Mouse (Mus musculus) stomach, embryonic 16.5 days (tissue): ENCODE measurements at regions not wholly inside any gene's neighbourhood (a gene's known extent, or its start where the extent isn't known, plus 50 kb on each side); places are given as distances from the start of the nearest gene placed in this dataset.

Source experiments
- ATAC-seq: fragments of 200-750 bp; cut with Nextera tagmentation; 2 replicates; pipeline ENCODE4 v1.8.0; 2017; ENCODE audit warnings: moderate number of reproducible peaks, moderate TSS enrichment; ENCODE audit not compliant: insufficient read depth, low FRiP score
- H3K27ac ChIP-seq: fragments of 300-500 bp; sonication (generic); 2 replicates; pipeline ENCODE4 v1.5.1; 2014; ENCODE audit warnings: low read length
- H3K27me3 ChIP-seq: fragments of 300-500 bp; sonication (generic); 2 replicates; pipeline ENCODE4 v1.6.1; 2014; ENCODE audit warnings: low read length, control low read depth, mixed read lengths; ENCODE audit not compliant: control insufficient read depth, insufficient read depth
- H3K36me3 ChIP-seq: fragments of 300-500 bp; sonication (generic); 2 replicates; pipeline ENCODE4 v1.6.1; 2014; ENCODE audit warnings: low read length; ENCODE audit not compliant: control insufficient read depth, insufficient read depth
- H3K4me1 ChIP-seq: fragments of 300-500 bp; sonication (generic); 2 replicates; pipeline ENCODE4 v1.6.1; 2014; ENCODE audit warnings: low read length, control low read depth, mixed read lengths; ENCODE audit not compliant: control insufficient read depth, insufficient read depth
- H3K4me2 ChIP-seq: fragments of 300-500 bp; sonication (generic); 2 replicates; pipeline ENCODE4 v1.6.1; 2014; ENCODE audit warnings: low read depth, low read length, mixed read lengths
- H3K4me3 ChIP-seq: fragments of 300-500 bp; sonication (generic); replicated peaks from 2 replicates; pipeline ENCODE4 v1.5.1; 2014; ENCODE audit warnings: mild to moderate bottlenecking, low read length
- H3K9ac ChIP-seq: fragments of 300-500 bp; sonication (generic); 2 replicates; pipeline ENCODE4 v1.6.1; 2014; ENCODE audit warnings: low read length
- H3K9me3 ChIP-seq: fragments of 300-500 bp; sonication (generic); replicated peaks from 2 replicates; pipeline ENCODE4 v1.6.1; 2016; ENCODE audit warnings: low read length, control low read depth; ENCODE audit not compliant: control insufficient read depth
- WGBS: fragments of 180-500 bp; shearing (Covaris S2); extraction: QIAGEN DNeasy Blood & Tissue Kit; methylation state at CpG from one replicate; pipeline ENCODE4 v1.1.7; 2014; 5-methylcytosine and 5-hydroxymethylcytosine counted together

DNA sequence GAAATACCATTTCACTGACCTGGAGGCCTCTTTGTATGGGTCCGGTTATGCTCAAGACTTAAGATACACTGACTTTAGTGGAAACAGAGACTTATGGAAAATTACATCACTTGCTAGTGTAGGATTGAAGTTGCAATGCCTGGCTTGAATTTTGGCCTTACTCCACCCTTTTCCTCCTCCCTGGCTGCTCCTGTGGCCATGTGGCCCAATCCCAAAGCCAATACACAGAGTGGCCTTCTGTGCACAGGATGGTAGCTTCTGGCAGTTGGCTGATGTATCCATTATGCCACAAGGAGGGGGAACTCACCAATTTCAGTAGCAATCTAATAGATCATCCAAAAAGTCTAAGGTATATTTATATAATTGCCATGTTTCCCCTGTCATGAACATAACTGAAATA, 292.4 kb downstream of the Osr1 start:
- H3K4me3 ChIP-seq, result no peak overlapping the region
- H3K27ac ChIP-seq, result no peak overlapping the region
- no peaks in the 10 kb centered on the region for H3K9me3 ChIP-seq
- WGBS, result 86% methylated on average over 1 of the region's 1 CpGs
- H3K36me3 ChIP-seq, result no peaks in the 10 kb centered on the region
- H3K4me1 ChIP-seq, result no peaks in the 10 kb centered on the region
- no peak for ATAC-seq
- H3K27me3 ChIP-seq, result no peaks in the 10 kb centered on the region
- H3K9ac ChIP-seq, result no peak overlapping the region
- no peak overlapping the region for H3K4me2 ChIP-seq

DNA sequence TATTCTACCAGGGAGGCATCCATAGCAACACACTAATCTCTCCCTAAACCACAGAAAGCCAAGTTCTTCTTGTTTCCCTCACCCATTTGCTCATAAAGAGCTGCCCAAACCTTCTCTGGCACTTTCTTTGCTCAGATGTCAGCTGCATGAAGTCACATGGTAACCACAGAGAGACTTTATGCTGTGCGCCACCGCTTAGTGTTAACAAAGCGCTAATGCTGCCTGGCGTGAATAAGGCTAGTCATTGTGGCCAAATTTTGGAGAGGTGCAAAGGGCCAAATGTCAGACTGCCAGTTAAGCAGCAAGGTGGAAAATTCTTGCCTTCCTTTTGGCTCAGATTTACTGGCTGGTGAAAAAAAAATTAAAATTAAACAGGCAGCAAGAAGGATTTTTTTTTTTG, 302.3 kb downstream of the Osr1 start:
- ATAC-seq, result no peak
- Histone ChIP-seq H3K9me3 (no peaks in the 10 kb centered on the region), H3K27ac (no peak overlapping the region), H3K4me3 (no peak overlapping the region), H3K27me3 (no peaks in the 10 kb centered on the region), H3K4me2 (no peak overlapping the region), H3K4me1 (no peaks in the 10 kb centered on the region), H3K9ac (no peak overlapping the region), H3K36me3 (no peaks in the 10 kb centered on the region)
- 93% methylated on average over 4 of the region's 4 CpGs for WGBS

DNA sequence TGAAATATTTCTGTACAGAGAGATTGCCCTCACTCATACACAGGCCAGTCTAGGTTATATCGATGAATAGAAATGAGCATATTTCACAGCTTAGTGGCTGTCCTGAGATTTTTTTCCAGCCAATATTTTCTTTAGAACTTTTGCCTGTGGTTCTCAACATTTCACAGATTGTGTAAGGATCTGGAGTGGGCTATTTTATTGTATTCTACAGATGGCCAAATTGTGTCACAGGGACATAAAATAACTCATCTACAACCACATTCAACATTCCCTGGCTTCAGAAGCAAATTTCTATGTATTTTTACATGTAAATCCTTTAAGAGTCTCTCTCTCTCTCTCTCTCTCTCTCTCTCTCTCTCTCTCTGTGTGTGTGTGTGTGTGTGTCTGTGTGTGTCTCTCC, 303.3 kb downstream of the Osr1 start:
- H3K4me1 ChIP-seq, result no peaks in the 10 kb centered on the region
- no peaks in the 10 kb centered on the region for H3K27me3 ChIP-seq
- H3K9me3 ChIP-seq, result no peaks in the 10 kb centered on the region
- H3K9ac ChIP-seq, result no peak overlapping the region
- no peak overlapping the region for H3K27ac ChIP-seq
- ATAC-seq, result no peak
- no peaks in the 10 kb centered on the region for H3K36me3 ChIP-seq
- H3K4me3 ChIP-seq, result no peak overlapping the region
- WGBS, result 87% methylated on average over 1 of the region's 1 CpGs
- H3K4me2 ChIP-seq, result no peak overlapping the region

GRCm38 (mm10) chr12:9874823-9875222, 304.9 kb downstream of the Osr1 start:
- ATAC-seq, result no peak

GRCm38 (mm10) chr12:9881953-9882623, 312.2 kb downstream of the Osr1 start:
- no peak for ATAC-seq
- H3K27ac ChIP-seq, result no peak overlapping the region
- no peak overlapping the region for H3K4me3 ChIP-seq
- H3K9me3 ChIP-seq, result no peaks in the 10 kb centered on the region
- 94% methylated on average over 2 of the region's 2 CpGs for WGBS
- no peak overlapping the region for H3K4me2 ChIP-seq
- no peak overlapping the region for H3K9ac ChIP-seq
- no peaks in the 10 kb centered on the region for H3K36me3 ChIP-seq
- H3K4me1 ChIP-seq, result no peaks in the 10 kb centered on the region
- H3K27me3 ChIP-seq, result no peaks in the 10 kb centered on the region

More at GRCm38 (mm10) chr12:9874823-9875222, 304.9 kb downstream of the Osr1 start:
- WGBS, result 91% methylated on average over 2 of the region's 2 CpGs
- no peak overlapping the region for H3K4me2 ChIP-seq
- H3K27ac ChIP-seq, result no peak overlapping the region
- H3K36me3 ChIP-seq, result no peaks in the 10 kb centered on the region
- no peak overlapping the region for H3K9ac ChIP-seq
- no peaks in the 10 kb centered on the region for H3K27me3 ChIP-seq
- H3K4me3 ChIP-seq, result no peak overlapping the region
- H3K9me3 ChIP-seq, result no peaks in the 10 kb centered on the region
- no peaks in the 10 kb centered on the region for H3K4me1 ChIP-seq

GRCm38 (mm10) chr12:9883037-9883730, 313.3 kb downstream of the Osr1 start:
- no peaks in the 10 kb centered on the region for H3K4me1 ChIP-seq
- ATAC-seq, result no peak
- no peak overlapping the region for H3K4me2 ChIP-seq
- WGBS, result 55% methylated on average over 1 of the region's 1 CpGs
- no peak overlapping the region for H3K4me3 ChIP-seq
- no peak overlapping the region for H3K27ac ChIP-seq
- H3K36me3 ChIP-seq, result no peaks in the 10 kb centered on the region
- H3K9ac ChIP-seq, result no peak overlapping the region
- no peaks in the 10 kb centered on the region for H3K27me3 ChIP-seq
- H3K9me3 ChIP-seq, result no peaks in the 10 kb centered on the region

DNA sequence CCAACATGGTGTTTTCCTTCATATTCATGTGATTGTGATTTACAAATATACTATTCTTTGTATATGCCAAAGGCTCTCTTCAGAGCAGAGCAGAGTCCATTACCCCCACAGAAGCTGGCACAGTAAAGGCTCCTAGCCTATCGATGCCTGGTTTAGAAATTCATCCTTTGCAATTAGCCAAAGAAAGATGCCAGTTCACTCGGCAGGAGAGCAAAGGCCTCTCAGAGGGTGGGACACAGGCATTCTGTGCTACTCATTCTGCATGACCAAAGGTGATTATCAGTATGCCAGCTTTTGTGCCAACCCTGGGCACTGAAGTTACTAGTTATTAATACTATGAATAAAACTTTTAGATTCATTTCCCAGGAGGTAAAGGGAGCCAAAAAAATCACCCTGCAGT, 324.6 kb downstream of the Osr1 start:
- no peak for ATAC-seq

DNA sequence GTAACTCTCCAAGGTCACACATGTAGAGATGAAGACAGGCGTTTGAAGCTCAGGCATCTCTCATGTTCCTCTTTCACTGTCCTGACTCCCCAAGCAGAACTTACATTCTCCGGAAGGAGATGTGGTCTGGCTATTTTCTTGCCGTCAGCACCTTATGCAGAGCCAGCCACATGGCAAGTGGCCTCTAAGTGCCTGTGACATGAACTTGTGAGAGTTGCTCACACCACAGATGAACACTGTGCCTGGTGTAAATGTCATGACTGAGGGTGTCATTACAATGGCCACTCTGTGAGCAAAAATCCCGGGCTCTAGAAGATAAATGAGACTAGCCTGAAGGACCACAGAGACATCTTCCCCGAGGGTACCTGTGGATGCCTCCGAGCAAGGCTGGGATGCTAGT, 328.1 kb downstream of the Osr1 start:
- ATAC-seq, result no peak
- no peak overlapping the region for H3K9ac ChIP-seq
- no peak overlapping the region for H3K4me2 ChIP-seq
- H3K36me3 ChIP-seq, result no peaks in the 10 kb centered on the region
- H3K4me3 ChIP-seq, result no peak overlapping the region
- H3K9me3 ChIP-seq, result no peaks in the 10 kb centered on the region
- no peak overlapping the region for H3K27ac ChIP-seq
- no peaks in the 10 kb centered on the region for H3K4me1 ChIP-seq
- 77% methylated on average over 6 of the region's 6 CpGs for WGBS
- no peaks in the 10 kb centered on the region for H3K27me3 ChIP-seq

More for the DNA sequence above, 324.6 kb downstream of the Osr1 start:
- H3K27me3 ChIP-seq, result no peaks in the 10 kb centered on the region
- no peak overlapping the region for H3K9ac ChIP-seq
- H3K9me3 ChIP-seq, result no peaks in the 10 kb centered on the region
- no peak overlapping the region for H3K27ac ChIP-seq
- H3K36me3 ChIP-seq, result no peaks in the 10 kb centered on the region
- H3K4me2 ChIP-seq, result no peak overlapping the region
- 92% methylated on average over 2 of the region's 2 CpGs for WGBS
- no peak overlapping the region for H3K4me3 ChIP-seq
- H3K4me1 ChIP-seq, result no peaks in the 10 kb centered on the region

GRCm38 (mm10) chr12:9898420-9898819, 328.5 kb downstream of the Osr1 start:
- H3K4me1 ChIP-seq, result no peaks in the 10 kb centered on the region
- no peaks in the 10 kb centered on the region for H3K9me3 ChIP-seq
- H3K27me3 ChIP-seq, result no peaks in the 10 kb centered on the region
- no peak overlapping the region for H3K9ac ChIP-seq
- no peak overlapping the region for H3K4me2 ChIP-seq
- ATAC-seq, result no peak
- H3K4me3 ChIP-seq, result no peak overlapping the region
- H3K36me3 ChIP-seq, result no peaks in the 10 kb centered on the region
- no peak overlapping the region for H3K27ac ChIP-seq
- 38% methylated on average over 3 of the region's 3 CpGs for WGBS
